Mouse (Mus musculus) myocyte (in vitro differentiated cells): Measurements from ENCODE around the gene Gm21905. TPM values are rescaled to one million over a fixed set of nuclear protein-coding genes. Genes with fewer than 3 reads are reported as not detected.

ENCODE experiments used
- H3K27me3 ChIP-seq: one replicate; pipeline ENCODE4 v1.6.1; 2011; ENCODE audit not compliant: control insufficient read depth, insufficient read depth, insufficient read length
- H3K36me3 ChIP-seq: one replicate; pipeline ENCODE4 v1.6.1; 2011; ENCODE audit not compliant: control insufficient read depth, insufficient read depth
- H3K4me2 ChIP-seq: one replicate; pipeline ENCODE4 v1.6.1; 2011; ENCODE audit warnings: low read depth, control low read depth
- H3K4me3 ChIP-seq: one replicate; pipeline ENCODE4 v1.5.1; 2011; ENCODE audit warnings: mild to moderate bottlenecking, control low read depth, moderate library complexity
- H3K79me2 ChIP-seq: one replicate; pipeline ENCODE4 v1.6.1; 2011; ENCODE audit not compliant: control insufficient read depth, insufficient read depth
- H3ac ChIP-seq: one replicate; pipeline ENCODE4 v1.6.1; 2011; ENCODE audit not compliant: control insufficient read depth, insufficient read length
- CEBPB ChIP-seq: IDR thresholded peaks from 2 replicates; pipeline ENCODE4 v1.6.1; 2011; ENCODE audit warnings: mild to moderate bottlenecking, moderate library complexity; ENCODE audit not compliant: poor library complexity, insufficient read depth, severe bottlenecking
- E2F4 ChIP-seq: IDR thresholded peaks from one replicate; pipeline ENCODE4 v1.6.1; 2011; ENCODE audit warnings: mild to moderate bottlenecking, control low read depth, moderate library complexity; ENCODE audit not compliant: insufficient read depth
- MAX ChIP-seq: IDR thresholded peaks from one replicate; pipeline ENCODE4 v1.6.1; 2011; ENCODE audit warnings: low read depth, mild to moderate bottlenecking, control low read depth
- MYOD1 ChIP-seq, 3 experiments: IDR thresholded peaks; one replicate each; pipeline ENCODE4 v1.6.1; 2011; ENCODE audit warnings: control low read depth in 2 of 3, low read depth in 2 of 3, mild to moderate bottlenecking in 2 of 3, moderate library complexity in 1 of 3; ENCODE audit not compliant: insufficient read length in 2 of 3, control insufficient read depth in 1 of 3
- MYOG ChIP-seq, 3 experiments: IDR thresholded peaks; one replicate each; pipeline ENCODE4 v1.6.1; 2011; ENCODE audit warnings: control low read depth in 2 of 3, low read depth in 2 of 3, mild to moderate bottlenecking in 2 of 3; ENCODE audit not compliant: insufficient read length in 2 of 3, control insufficient read depth in 1 of 3, insufficient read depth in 1 of 3
- POLR2A ChIP-seq: IDR thresholded peaks from one replicate; pipeline ENCODE4 v1.6.1; 2011; ENCODE audit warnings: low read depth, mild to moderate bottlenecking, control low read depth, moderate library complexity; ENCODE audit not compliant: insufficient read length
- POLR2AphosphoS2 ChIP-seq: IDR thresholded peaks from one replicate; pipeline ENCODE4 v1.6.1; 2011; ENCODE audit warnings: low read depth, control low read depth; ENCODE audit not compliant: insufficient read length
- REST ChIP-seq: IDR thresholded peaks from one replicate; pipeline ENCODE4 v1.6.1; 2011; ENCODE audit warnings: mild to moderate bottlenecking, control low read depth, moderate library complexity; ENCODE audit not compliant: insufficient read depth, insufficient read length
- SRF ChIP-seq: IDR thresholded peaks from one replicate; pipeline ENCODE4 v1.6.1; 2011; ENCODE audit warnings: low read depth; ENCODE audit not compliant: control insufficient read depth, insufficient read length
- TCF12 ChIP-seq: IDR thresholded peaks from one replicate; pipeline ENCODE4 v1.6.1; 2011; ENCODE audit warnings: mild to moderate bottlenecking, control low read depth; ENCODE audit not compliant: poor library complexity, insufficient read depth, severe bottlenecking
- TCF3 ChIP-seq: IDR thresholded peaks from one replicate; pipeline ENCODE4 v1.6.1; 2011; ENCODE audit warnings: low read depth, control low read depth; ENCODE audit not compliant: insufficient read length
- USF1 ChIP-seq: IDR thresholded peaks from one replicate; pipeline ENCODE4 v1.6.1; 2011; ENCODE audit warnings: low read depth, mild to moderate bottlenecking, control low read depth, moderate library complexity
- polyA plus RNA-seq: library from polyadenylated mRNA; unstranded; fragments of >200 nt; fragmentation: generic; extraction: Trizol; gene quantifications from one replicate; pipeline ENCODE4 v1.2.1, GENCODE M21; 2012; ENCODE audit warnings: missing spikeins

Gene Gm21905
- polyA plus RNA-seq, 1 experiment = not detected

DNA sequence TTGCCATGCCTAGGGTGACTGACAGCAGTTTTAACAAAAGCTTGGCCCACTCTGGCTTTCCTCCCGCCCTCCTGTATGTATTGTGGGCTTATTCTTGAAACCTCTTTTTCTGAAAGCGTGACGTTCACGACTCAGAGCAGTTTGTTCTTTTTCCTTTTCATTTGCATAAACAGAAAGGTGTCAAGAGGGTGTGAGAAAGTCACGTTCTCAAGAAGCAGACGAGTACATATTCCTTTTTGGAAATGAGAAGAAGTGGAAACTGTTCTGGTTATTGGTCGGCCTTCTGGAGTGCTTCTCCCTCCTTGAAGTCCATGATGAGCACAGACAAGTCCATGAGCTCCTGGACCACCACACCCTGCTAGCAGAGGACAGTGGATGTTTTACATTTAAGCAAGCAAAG lies 9.3 kb upstream of the Gm21905 start:
- Histone ChIP-seq H3K27me3 (no peaks in the 10 kb centered on the region), H3K36me3 (no peaks in the 10 kb centered on the region), H3ac (no peak overlapping the region), H3K4me3 (no peak overlapping the region), H3K4me2 (no peak overlapping the region), H3K79me2 (no peaks in the 10 kb centered on the region)
- no peak for TF ChIP-seq MYOG (IDR thresholded peaks at IDR 0.05; ENCODE audit: control insufficient read depth in 1 of 3, insufficient read depth in 1 of 3, insufficient read length in 2 of 3, low read depth in 2 of 3)
- TF ChIP-seq POLR2AphosphoS2 = no peak
- TF ChIP-seq SRF = no peak
- TF ChIP-seq REST = no peak

DNA sequence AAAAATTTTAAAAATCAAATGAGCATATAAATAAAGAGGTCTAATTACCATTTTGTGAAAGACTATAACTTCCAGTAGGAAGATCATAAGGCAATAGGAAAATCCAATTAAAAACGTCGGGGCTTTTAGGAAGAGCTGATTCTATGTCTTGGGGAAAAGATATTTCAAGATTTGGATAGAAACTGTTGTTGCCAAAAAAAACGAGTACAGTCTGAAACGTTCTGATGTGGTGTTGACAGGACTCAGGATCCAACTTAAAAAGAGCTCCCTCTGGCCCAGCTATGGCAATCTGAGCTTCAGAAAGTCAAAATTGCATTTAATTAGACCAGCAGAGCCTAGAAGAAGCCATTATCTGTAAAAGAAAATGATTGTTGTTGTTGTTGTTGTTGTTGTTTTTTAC lies 7.9 kb upstream of the Gm21905 start:
- Histone ChIP-seq H3K36me3 (no peaks in the 10 kb centered on the region), H3K4me3 (no peak overlapping the region), H3K4me2 (no peak overlapping the region), H3ac (no peak overlapping the region), H3K79me2 (no peaks in the 10 kb centered on the region), H3K27me3 (no peaks in the 10 kb centered on the region)
- TF ChIP-seq TCF12 (no peak), USF1 (no peak), TCF3 (no peak), CEBPB (no peak), MYOD1 (IDR thresholded peaks at IDR 0.05; ENCODE audit: control insufficient read depth in 1 of 3, insufficient read length in 2 of 3, low read depth in 2 of 3) (no peak), E2F4 (no peak), MAX (no peak), POLR2AphosphoS2 (no peak), REST (no peak), SRF (no peak), MYOG (IDR thresholded peaks at IDR 0.05; ENCODE audit: control insufficient read depth in 1 of 3, insufficient read depth in 1 of 3, insufficient read length in 2 of 3, low read depth in 2 of 3) (no peak), POLR2A (no peak)

DNA sequence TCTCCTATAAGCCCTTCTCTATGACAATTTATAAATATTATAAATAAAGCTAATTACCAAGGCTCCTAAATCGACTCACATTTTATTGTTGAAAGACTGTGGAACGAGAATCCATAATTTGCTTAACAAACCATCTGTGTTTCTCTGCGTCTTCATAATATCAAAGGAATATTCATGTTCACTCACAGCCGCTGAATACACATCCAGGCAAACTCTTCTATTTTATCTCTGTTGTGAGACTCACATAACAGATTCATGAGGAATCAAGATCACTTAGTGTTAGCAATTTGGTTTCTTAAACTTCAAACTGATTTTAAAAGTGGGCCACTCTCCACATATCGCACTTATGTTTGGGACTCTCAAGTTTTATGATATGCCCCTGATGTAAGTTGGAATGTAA lies 1.9 kb upstream of the Gm21905 start:
- no peak overlapping the region for H3ac ChIP-seq
- no peak overlapping the region for H3K4me2 ChIP-seq
- no peaks in the 10 kb centered on the region for H3K79me2 ChIP-seq
- TF ChIP-seq MYOG (IDR thresholded peaks at IDR 0.05; ENCODE audit: control insufficient read depth in 1 of 3, insufficient read depth in 1 of 3, insufficient read length in 2 of 3, low read depth in 2 of 3) (no peak), USF1 (no peak), E2F4 (no peak), SRF (no peak), REST (no peak)
- H3K4me3 ChIP-seq = no peak overlapping the region
- no peaks in the 10 kb centered on the region for H3K36me3 ChIP-seq
- H3K27me3 ChIP-seq = no peaks in the 10 kb centered on the region

DNA sequence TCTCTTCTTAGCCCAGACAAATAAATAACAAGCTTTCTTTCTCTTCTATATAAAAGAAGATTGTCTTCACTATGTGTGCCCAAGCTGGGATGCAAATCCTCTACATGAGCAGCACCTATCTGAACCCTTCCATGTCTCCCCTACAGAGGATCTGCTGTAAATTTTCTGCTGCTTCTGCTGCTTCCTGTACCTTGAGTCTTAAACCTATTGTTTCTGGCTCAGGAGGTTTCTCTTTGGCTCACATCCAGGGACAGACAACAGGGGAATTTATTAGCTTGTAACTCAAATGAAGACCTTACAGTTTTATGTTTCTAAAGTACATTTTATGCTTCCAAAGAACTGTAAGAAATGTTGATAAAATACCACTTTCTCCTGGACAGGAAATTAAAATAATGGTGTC lies 785 bp upstream of the Gm21905 start:
- TF ChIP-seq POLR2A = no peak
- TF ChIP-seq POLR2AphosphoS2 = no peak
- no peak for TF ChIP-seq MAX
- TF ChIP-seq MYOG (IDR thresholded peaks at IDR 0.05; ENCODE audit: control insufficient read depth in 1 of 3, insufficient read depth in 1 of 3, insufficient read length in 2 of 3, low read depth in 2 of 3) = no peak
- no peaks in the 10 kb centered on the region for H3K36me3 ChIP-seq

DNA sequence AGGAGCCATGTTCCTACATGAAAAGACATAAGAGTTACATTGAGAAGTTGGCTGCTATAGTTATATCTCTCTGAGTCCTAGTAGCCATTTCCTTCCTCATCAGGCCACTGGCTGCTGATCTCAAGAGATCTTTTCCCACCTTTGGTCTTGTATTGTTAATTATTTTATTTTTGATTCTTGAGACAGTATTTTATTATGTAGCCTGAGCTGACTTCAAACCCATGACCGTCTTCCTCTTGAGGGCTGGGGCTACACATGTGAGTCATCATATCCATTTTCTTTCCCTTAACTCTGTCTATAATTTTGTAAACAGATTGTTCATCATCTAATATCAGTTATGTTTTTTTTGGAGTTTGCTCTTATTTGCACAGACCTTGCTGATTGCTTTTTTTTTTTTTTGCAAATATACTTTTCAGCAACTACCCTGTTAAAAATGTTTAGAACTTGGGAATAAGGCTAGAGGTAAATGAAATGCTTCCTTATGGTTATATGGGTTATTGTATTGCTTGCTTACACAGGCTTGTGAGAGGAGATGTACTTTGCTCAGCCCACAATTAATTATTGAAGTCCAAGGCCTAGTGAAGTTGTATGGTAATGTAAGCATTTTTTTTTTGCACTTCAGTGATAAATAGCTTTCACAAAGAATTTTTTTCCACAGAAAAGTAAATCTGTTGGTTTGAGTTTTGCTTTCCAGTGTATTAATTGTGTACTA lies 2.0 kb downstream of the Gm21905 start:
- TF ChIP-seq CEBPB = no peak
- TF ChIP-seq SRF = no peak
- TF ChIP-seq MAX = no peak
- no peak for TF ChIP-seq REST
- TF ChIP-seq POLR2AphosphoS2 = no peak
- TF ChIP-seq POLR2A = no peak
- TF ChIP-seq E2F4 = no peak
- no peak for TF ChIP-seq TCF12
- TF ChIP-seq MYOD1 (IDR thresholded peaks at IDR 0.05; ENCODE audit: control insufficient read depth in 1 of 3, insufficient read length in 2 of 3, low read depth in 2 of 3) = no peak
- no peak for TF ChIP-seq MYOG (IDR thresholded peaks at IDR 0.05; ENCODE audit: control insufficient read depth in 1 of 3, insufficient read depth in 1 of 3, insufficient read length in 2 of 3, low read depth in 2 of 3)
- TF ChIP-seq USF1 = no peak
- TF ChIP-seq TCF3 = no peak

More for the DNA sequence above, 785 bp upstream of the Gm21905 start:
- Histone ChIP-seq H3K4me2 (no peak overlapping the region), H3ac (no peak overlapping the region), H3K4me3 (no peak overlapping the region), H3K79me2 (no peaks in the 10 kb centered on the region), H3K27me3 (no peaks in the 10 kb centered on the region)

More for the DNA sequence above, 2.0 kb downstream of the Gm21905 start:
- Histone ChIP-seq H3K36me3 (no peaks in the 10 kb centered on the region), H3K4me2 (no peak overlapping the region), H3K27me3 (no peaks in the 10 kb centered on the region), H3K79me2 (no peaks in the 10 kb centered on the region), H3K4me3 (no peak overlapping the region), H3ac (no peak overlapping the region)
